Mouse (Mus musculus) heart, embryonic 13.5 days (tissue): ENCODE measurements around the gene Vmn1r55. TPM values are rescaled to one million over a fixed set of nuclear protein-coding genes. Genes with fewer than 3 reads are reported as not detected.

Experiments used
- ATAC-seq: fragments of 200-750 bp; cut with Nextera tagmentation; 2 replicates; pipeline ENCODE4 v1.8.0; 2017; ENCODE audit warnings: moderate TSS enrichment; ENCODE audit not compliant: insufficient number of reproducible peaks, low FRiP score, low TSS enrichment; ENCODE audit errors: extremely low read depth
- H3K27ac ChIP-seq: fragments of 300-500 bp; sonication (generic); replicated peaks from 2 replicates; pipeline ENCODE4 v1.5.1; 2015; ENCODE audit warnings: moderate library complexity, mild to moderate bottlenecking, inconsistent platforms
- H3K27me3 ChIP-seq: fragments of 300-500 bp; sonication (generic); replicated peaks from 2 replicates; pipeline ENCODE4 v1.6.1; 2015; ENCODE audit warnings: mild to moderate bottlenecking, inconsistent platforms
- H3K36me3 ChIP-seq: fragments of 300-500 bp; sonication (generic); 2 replicates; pipeline ENCODE4 v1.6.1; 2015; ENCODE audit warnings: mild to moderate bottlenecking, inconsistent platforms
- H3K4me1 ChIP-seq: fragments of 300-500 bp; sonication (generic); 2 replicates; pipeline ENCODE4 v1.6.1; 2015; ENCODE audit warnings: inconsistent platforms
- H3K4me2 ChIP-seq: fragments of 300-500 bp; sonication (generic); 2 replicates; pipeline ENCODE4 v1.6.1; 2015; ENCODE audit warnings: inconsistent platforms, mild to moderate bottlenecking, moderate library complexity
- H3K4me3 ChIP-seq: fragments of 300-500 bp; sonication (generic); 2 replicates; pipeline ENCODE4 v1.5.1; 2015; ENCODE audit warnings: moderate library complexity, mild to moderate bottlenecking, inconsistent platforms
- H3K9ac ChIP-seq: fragments of 300-500 bp; sonication (generic); 2 replicates; pipeline ENCODE4 v1.6.1; 2015; ENCODE audit warnings: inconsistent platforms, mild to moderate bottlenecking, moderate library complexity
- H3K9me3 ChIP-seq: fragments of 300-500 bp; sonication (generic); 2 replicates; pipeline ENCODE4 v1.6.1; 2016; ENCODE audit warnings: inconsistent platforms
- WGBS: fragments of 180-500 bp; shearing (Covaris S2); methylation state at CpG from one replicate; pipeline ENCODE4 v1.1.7; 2015; ENCODE audit warnings: mixed read lengths; 5-methylcytosine and 5-hydroxymethylcytosine counted together
- polyA plus RNA-seq: library from polyadenylated mRNA; unstranded; fragments of >200 nt; fragmentation: Nextera tagmentation; extraction: Ambion mirVana; gene quantifications from 2 replicates; pipeline ENCODE4 v1.2.1, GENCODE M21; 2015

The Vmn1r55 gene
- polyA plus RNA-seq, 1 experiment from 2014 or later: 0.03 TPM

DNA sequence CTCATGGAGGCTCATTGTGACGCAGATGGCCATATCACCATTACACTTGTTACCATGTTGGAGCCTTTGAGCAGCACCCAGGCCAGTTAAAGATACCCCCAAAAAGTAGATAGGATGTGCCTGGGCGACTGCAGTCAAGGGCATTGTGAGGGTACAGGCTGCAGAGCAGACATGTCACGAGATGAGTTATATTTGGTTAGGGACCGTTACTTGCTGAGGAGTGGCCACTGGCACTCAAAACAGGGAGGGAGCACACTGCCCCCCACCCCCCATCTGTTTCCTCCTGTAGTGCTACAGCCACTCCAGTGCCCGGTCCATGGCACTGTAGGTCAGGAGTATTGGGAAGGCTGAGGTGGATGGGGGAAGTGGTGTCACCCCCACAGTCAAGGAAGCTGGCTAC, 50.7 kb downstream of the Vmn1r55 start:
- Histone ChIP-seq H3K36me3 (peaks cover 61% of the 10 kb centered on the region), H3K9ac (no peak overlapping the region), H3K4me3 (no peak overlapping the region), H3K27ac (no peak overlapping the region), H3K9me3 (no peaks in the 10 kb centered on the region), H3K4me1 (no peaks in the 10 kb centered on the region), H3K4me2 (no peak overlapping the region), H3K27me3 (no peaks in the 10 kb centered on the region)
- no peak for ATAC-seq
- 84% methylated on average over 5 of the region's 5 CpGs for WGBS

DNA sequence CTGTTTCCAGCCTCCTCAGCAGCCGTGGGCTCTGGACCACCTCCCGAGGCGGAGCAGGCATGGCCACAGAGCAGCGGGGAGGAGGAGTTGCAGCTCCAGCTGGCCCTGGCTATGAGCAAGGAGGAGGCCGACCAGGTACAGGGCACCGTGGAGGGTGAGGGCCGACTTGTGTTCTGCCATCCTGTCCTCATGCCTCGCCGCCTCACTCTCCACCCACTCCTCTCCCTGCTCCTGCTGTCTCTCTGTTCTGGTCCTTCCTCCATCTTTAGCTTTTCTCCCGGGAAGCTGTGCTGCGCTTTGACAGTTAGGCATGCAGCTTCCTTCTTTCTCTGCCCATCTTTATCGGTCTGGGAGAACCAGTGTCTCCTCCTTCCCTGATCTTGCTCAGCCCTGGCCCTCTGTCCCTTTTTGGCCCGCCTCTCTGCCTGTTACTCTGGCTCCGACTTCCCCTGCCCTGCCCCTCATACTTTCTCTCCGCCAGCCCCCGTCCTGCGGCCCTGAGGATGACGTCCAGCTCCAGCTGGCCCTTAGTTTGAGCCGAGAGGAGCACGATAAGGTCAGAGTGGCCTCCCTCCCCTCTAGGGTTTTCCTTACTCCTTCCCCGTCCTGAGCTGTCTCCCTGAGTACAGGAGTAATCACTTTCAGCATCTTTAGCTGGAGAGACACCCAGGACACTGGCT, 56.5 kb downstream of the Vmn1r55 start:
- H3K27me3 ChIP-seq: no peaks in the 10 kb centered on the region
- H3K4me3 ChIP-seq: no peak overlapping the region
- H3K36me3 ChIP-seq: peaks cover 98% of the 10 kb centered on the region
- 0 out of 2 replicates have a peak, but pooled peaks cover 1% of the 10 kb centered on the region for H3K4me1 ChIP-seq
- H3K4me2 ChIP-seq: no peak overlapping the region
- H3K27ac ChIP-seq: no peak overlapping the region
- H3K9ac ChIP-seq: no peak overlapping the region
- no peak for ATAC-seq
- H3K9me3 ChIP-seq: no peaks in the 10 kb centered on the region
- WGBS: 81% methylated on average over 21 of the region's 21 CpGs

DNA sequence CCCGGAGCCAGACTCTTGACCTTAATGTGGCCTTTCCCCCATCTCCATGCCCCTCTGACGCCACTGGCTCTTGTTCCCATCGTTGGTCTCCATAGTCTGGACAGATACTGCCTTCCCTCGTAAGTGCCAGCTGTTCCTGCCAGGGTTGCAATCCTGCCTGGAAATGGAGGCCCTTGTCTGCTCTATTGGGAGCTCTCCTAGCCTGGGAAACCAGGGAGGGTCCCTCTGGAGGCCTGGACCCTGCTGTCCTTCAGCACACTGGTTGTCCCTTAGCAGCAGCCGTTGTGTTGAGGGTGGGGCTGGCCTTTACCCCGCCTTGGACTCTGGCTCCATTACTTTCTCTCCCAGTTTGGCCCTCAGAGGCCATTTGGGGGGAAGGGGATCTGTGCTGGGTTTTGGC, 57.1 kb downstream of the Vmn1r55 start:
- ATAC-seq: no peak
- no peak overlapping the region for H3K9ac ChIP-seq
- 73% methylated on average over 6 of the region's 6 CpGs for WGBS

DNA sequence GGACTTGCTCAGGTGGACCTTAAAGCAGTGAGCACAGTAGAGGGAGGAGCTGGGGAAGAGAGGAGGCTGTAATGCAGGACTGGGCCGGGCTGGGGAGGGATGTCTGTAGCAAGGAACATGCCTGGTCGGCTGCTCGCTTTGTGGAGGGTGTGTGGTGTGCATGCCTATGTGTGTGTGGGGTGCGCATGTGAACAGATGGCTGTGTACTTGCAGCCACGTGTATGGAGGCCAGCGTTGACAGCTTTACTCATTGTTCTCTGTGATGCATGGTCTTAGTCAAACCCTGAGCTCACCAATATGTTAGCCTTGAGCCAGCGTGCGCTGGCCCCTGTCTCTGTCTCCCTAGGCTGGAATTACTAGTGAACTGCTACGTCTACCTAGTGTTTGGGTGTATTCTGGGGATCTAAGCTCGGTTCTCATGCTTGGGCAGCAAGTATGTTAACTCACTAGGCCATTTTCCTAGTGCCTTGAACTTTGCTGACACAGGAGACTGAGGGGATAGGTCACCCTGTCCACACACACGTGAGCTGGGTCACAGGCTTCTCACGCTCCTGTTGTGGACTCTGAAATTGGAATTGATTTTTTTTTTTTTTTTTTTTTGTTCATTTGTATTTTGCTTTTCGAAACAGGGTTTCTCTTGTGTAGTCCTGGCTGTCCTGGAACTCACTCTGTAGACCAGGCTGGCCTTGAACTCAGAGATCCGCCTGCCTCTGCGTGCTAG, 58.3 kb downstream of the Vmn1r55 start:
- Histone ChIP-seq H3K27me3 (no peaks in the 10 kb centered on the region), H3K4me3 (no peak overlapping the region), H3K4me2 (no peak overlapping the region), H3K4me1 (0 out of 2 replicates have a peak, but pooled peaks cover 7% of the 10 kb centered on the region), H3K27ac (no peak overlapping the region), H3K9ac (no peak overlapping the region), H3K36me3 (peaks cover 94% of the 10 kb centered on the region), H3K9me3 (no peaks in the 10 kb centered on the region)
- WGBS: 85% methylated on average over 15 of the region's 15 CpGs
- no peak for ATAC-seq

More for the DNA sequence above, 57.1 kb downstream of the Vmn1r55 start:
- H3K36me3 ChIP-seq: peaks cover 97% of the 10 kb centered on the region
- H3K27me3 ChIP-seq: no peaks in the 10 kb centered on the region
- no peak overlapping the region for H3K4me2 ChIP-seq
- 0 out of 2 replicates have a peak, but pooled peaks cover 4% of the 10 kb centered on the region for H3K4me1 ChIP-seq
- H3K4me3 ChIP-seq: no peak overlapping the region
- no peaks in the 10 kb centered on the region for H3K9me3 ChIP-seq
- no peak overlapping the region for H3K27ac ChIP-seq

DNA sequence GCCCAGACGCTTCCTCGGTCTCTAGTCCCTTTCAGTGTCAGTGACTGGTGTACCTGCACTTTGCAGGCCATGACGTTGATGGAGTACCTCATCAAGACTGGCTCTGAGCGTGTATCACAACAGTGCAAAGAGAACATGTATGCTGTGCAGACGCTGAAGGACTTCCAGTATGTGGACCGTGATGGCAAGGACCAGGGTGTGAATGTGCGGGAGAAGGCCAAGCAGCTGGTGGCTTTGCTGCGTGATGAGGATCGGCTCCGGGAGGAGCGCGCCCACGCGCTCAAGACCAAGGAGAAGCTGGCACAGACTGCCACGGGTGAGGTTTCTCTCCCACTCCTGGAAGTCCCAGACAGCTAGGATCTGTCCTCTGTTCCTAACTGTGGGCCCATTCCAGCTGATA, 59.6 kb downstream of the Vmn1r55 start:
- Histone ChIP-seq H3K4me3 (no peak overlapping the region), H3K27me3 (no peaks in the 10 kb centered on the region), H3K9ac (no peak overlapping the region), H3K36me3 (peaks cover 94% of the 10 kb centered on the region), H3K4me1 (peaks cover 19% of the 10 kb centered on the region), H3K9me3 (no peaks in the 10 kb centered on the region), H3K27ac (no peak overlapping the region), H3K4me2 (no peak overlapping the region)
- WGBS: 88% methylated on average over 15 of the region's 15 CpGs
- no peak for ATAC-seq

DNA sequence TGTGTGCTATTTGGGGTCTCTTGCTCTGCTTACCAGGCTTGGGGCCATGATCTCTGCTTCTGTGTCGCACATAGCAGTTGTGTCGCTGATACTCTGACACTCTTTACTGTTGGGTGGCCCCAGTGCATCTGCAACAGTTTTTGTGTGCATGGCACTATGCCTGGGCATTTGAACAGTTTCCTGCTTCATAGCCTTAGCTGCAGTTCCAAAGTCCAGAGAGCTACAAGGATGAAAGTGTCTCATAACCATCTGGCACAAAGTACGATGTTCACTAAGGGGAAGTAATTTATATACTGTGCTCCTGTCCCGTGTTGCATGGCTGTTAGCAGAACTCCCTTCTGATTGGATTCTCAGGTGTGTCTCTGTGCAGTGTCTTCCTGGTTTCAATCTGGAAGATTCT, 61.6 kb downstream of the Vmn1r55 start:
- Histone ChIP-seq H3K4me3 (no peak overlapping the region), H3K36me3 (peaks cover 93% of the 10 kb centered on the region), H3K9ac (no peak overlapping the region), H3K27ac (no peak overlapping the region), H3K27me3 (no peaks in the 10 kb centered on the region), H3K4me2 (no peak overlapping the region), H3K4me1 (peaks cover 35% of the 10 kb centered on the region), H3K9me3 (no peaks in the 10 kb centered on the region)
- ATAC-seq: no peak
- WGBS: 88% methylated on average over 4 of the region's 4 CpGs

DNA sequence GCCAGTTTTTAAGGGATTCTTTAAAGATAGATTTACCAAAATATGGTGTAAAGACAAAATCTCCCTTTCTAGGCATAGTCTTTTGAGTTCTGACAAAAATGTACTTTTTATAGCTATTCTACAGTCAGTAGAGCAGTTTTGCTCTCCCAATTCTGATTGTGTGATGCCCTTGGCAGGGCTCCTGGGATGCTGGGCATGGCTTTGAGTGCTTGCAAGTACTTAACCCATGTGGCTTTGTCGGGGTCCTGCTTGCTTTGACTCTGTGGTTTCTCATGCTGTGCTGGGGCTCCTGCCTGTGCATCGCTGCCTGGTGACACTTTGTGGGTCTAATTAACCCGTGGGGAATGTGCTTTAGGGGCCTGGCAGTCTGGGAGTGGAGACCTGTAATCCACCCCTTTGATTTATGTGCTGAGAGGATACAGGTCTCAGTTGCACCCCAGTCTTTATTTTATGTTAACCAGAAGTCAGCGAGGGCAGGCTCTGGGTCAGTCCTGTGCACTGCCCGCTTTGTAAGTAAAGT, 62.5 kb downstream of the Vmn1r55 start:
- H3K9me3 ChIP-seq: no peaks in the 10 kb centered on the region
- H3K4me1 ChIP-seq: peaks cover 42% of the 10 kb centered on the region
- H3K9ac ChIP-seq: no peak overlapping the region
- H3K27ac ChIP-seq: no peak overlapping the region
- WGBS: 89% methylated on average over 5 of the region's 5 CpGs
- no peak for ATAC-seq
- H3K4me3 ChIP-seq: no peak overlapping the region
- H3K4me2 ChIP-seq: no peak overlapping the region
- H3K36me3 ChIP-seq: peaks cover 89% of the 10 kb centered on the region
- H3K27me3 ChIP-seq: no peaks in the 10 kb centered on the region

DNA sequence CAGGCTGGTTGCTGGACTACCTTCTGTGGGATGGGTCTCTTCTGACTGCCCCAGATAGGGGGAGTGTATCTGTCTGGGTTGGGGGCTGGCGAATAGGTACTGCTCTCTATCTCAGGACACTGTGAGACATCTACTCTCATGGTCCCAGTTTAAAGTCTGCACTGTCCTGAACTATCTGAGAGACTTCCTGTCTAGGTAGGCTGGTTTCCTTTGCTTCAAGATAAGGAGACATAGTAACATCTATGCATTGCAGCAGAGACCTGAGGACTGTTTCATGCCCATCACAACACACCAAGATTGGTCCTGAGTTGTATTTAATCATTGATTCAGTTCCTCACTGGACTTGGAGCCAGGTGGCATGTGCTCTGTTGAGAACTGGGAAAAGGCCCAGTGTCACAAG, 64.0 kb downstream of the Vmn1r55 start:
- peaks cover 78% of the 10 kb centered on the region for H3K36me3 ChIP-seq

DNA sequence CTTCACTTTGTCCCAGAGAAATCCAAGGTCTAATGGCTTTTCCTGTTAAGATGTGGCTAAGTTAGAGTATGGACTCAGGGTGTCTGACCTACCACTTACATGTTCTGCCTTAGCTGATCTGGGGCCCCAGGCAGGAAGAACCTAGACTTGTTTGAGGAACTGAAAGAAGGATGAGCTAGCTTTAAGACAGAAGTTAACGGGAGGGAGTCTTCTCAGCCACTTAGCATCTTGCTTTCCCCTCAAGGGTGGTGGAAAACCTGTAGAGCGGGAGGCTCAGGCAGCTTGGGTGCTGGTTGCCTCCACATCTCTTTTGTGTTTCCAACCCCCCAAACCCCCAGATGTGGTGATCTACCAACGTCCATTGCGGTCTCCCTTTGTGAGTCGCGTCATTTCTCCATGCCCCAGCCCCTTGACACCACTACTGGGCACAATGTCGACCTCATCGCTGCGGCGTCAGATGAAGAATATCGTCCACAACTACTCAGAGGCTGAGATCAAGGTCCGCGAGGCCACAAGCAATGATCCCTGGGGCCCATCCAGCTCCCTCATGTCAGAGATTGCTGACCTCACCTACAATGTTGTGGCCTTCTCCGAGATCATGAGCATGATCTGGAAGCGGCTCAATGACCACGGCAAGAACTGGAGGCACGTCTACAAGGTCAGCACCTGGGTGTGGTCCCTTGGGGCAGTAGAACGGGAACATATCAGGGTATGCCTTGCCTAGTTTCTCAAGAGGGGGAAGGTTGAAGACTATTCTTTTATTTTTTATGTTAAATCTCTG, 66.0 kb downstream of the Vmn1r55 start:
- ATAC-seq: no peak
- no peak overlapping the region; the same call in 1 of the 2 replicates for H3K4me2 ChIP-seq
- H3K9ac ChIP-seq: no peak overlapping the region
- H3K4me1 ChIP-seq: peaks cover 55% of the 10 kb centered on the region
- no peak overlapping the region; the same call in 1 of the 2 replicates for H3K27ac ChIP-seq
- H3K36me3 ChIP-seq: peaks cover 66% of the 10 kb centered on the region
- no peaks in the 10 kb centered on the region for H3K9me3 ChIP-seq
- 87% methylated on average over 18 of the region's 18 CpGs for WGBS
- no peaks in the 10 kb centered on the region for H3K27me3 ChIP-seq
- H3K4me3 ChIP-seq: no peak overlapping the region

More for the DNA sequence above, 64.0 kb downstream of the Vmn1r55 start:
- WGBS: 68% methylated on average over 1 of the region's 1 CpGs
- Histone ChIP-seq H3K4me1 (peaks cover 55% of the 10 kb centered on the region), H3K4me2 (no peak overlapping the region), H3K4me3 (no peak overlapping the region), H3K9ac (no peak overlapping the region), H3K27ac (no peak overlapping the region), H3K27me3 (no peaks in the 10 kb centered on the region), H3K9me3 (no peaks in the 10 kb centered on the region)
- no peak for ATAC-seq

DNA sequence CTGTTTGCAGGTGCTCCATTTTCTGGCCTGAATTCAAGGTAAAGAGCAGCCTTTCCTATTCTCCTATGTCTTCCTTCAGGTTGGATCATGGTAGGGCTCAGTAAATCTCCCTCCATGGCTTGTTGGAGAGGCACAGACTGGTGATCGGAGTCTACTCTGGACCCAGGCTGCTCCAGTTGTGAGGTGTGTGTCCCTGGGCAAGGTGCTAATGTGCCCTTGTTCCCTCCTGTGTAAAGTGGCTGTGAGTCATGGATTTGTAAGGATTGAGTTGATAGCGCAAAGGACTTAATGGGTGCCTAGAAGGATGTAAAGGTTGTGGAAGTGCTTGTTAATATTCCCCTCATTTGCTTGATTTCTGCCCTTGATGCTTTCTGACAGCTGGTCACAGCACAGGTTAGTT, 67.5 kb downstream of the Vmn1r55 start:
- WGBS: 96% methylated on average over 2 of the region's 2 CpGs
- H3K4me3 ChIP-seq: peak overlapping the region; percentile 96

DNA sequence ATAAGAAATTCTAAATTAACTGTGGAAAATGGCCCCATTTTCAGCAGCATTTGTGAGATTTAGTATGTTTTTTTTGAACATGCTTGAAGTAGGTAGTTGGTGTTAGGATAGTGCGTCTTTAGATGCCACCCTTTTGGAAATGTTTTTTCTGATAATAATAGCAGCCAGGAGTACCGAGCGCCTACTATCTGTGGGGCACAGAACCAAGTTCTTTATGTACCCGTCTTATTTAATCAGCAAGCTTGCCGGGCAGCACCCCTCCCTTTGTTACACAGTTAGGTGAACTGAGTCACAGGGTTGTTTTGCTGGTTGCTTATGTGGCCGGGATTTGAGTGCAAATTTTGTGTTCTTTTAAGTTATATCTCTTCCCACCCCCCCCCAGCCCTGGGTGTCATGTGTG, 68.2 kb downstream of the Vmn1r55 start:
- H3K27me3 ChIP-seq: no peaks in the 10 kb centered on the region
- H3K4me2 ChIP-seq: peak overlapping the region; percentile 85
- H3K9ac ChIP-seq: peak overlapping the region; percentile 97
- no peak for ATAC-seq
- whole genome bisulfite sequencing: 38% methylated on average over 6 of the region's 6 CpGs
- H3K4me1 ChIP-seq: peaks cover 55% of the 10 kb centered on the region
- H3K9me3 ChIP-seq: no peaks in the 10 kb centered on the region
- peaks cover 70% of the 10 kb centered on the region for H3K36me3 ChIP-seq
- peak overlapping the region; percentile 96 for H3K27ac ChIP-seq
- peak overlapping the region; percentile 96 for H3K4me3 ChIP-seq

More for the DNA sequence above, 67.5 kb downstream of the Vmn1r55 start:
- Histone ChIP-seq H3K27ac (no peak overlapping the region), H3K27me3 (no peaks in the 10 kb centered on the region), H3K4me2 (peak overlapping the region; percentile 85), H3K36me3 (peaks cover 70% of the 10 kb centered on the region), H3K4me1 (peaks cover 51% of the 10 kb centered on the region), H3K9me3 (no peaks in the 10 kb centered on the region), H3K9ac (peak overlapping the region; percentile 97)
- no peak for ATAC-seq
